Mouse (Mus musculus) cerebellum, adult 18-20 months (tissue): ENCODE data around the gene Fam216b.

Source experiments
- DNase-seq, 2 experiments: peaks; one replicate each; pipeline ENCODE4 v3.0.0; 2021

Gene Fam216b

DNA sequence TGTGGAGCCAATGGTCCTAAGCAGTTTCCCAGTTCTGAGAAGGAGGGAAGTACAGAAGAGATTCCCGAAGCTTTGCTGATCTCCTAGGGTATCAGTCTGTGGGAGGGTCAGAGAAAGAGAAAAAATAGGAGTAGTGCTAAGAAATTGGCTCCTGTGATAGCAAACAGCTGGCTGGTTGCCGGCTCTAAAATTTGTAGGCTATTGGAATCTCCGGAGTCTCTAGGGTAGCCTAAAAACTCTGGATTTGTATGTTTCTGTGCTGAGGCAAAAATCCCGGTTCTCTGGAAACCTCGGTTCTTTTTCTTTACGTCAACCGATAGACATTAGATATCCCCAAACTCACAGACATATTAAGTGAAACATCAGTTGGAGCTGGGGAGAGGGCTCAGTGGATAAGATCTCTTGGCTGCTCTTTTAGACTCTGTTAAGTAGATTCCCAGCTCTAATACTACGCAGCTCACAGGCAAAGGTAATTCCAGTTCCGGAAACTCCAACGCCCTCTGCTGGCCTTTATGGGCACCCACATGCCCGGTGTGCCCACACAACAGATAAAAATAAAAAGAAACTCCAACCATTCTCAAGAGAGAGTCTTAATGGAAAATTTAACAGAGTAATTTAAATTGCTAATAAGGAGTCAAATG, 46.8 kb downstream of the Fam216b start:
- DNase-seq: no peak

DNA sequence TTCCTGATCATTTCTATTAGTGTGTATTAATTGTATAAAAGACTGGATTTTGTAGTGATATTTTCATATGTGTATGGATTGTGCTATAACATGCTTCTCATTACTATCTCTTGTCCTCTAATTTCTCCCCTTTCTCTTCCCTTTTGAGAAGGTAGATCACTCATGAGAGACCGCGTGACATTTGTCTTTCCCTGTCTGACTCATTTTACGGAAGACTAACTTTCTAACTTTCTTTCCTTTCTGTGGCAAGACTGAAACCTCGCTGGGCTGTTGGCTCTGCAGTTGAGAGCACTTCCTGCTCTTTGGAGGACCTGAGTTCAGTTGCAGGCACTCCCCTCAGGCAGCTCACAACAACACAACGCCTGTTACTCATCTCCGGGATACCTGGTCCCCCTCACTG, 48.2 kb downstream of the Fam216b start:
- no peak for DNase-seq

DNA sequence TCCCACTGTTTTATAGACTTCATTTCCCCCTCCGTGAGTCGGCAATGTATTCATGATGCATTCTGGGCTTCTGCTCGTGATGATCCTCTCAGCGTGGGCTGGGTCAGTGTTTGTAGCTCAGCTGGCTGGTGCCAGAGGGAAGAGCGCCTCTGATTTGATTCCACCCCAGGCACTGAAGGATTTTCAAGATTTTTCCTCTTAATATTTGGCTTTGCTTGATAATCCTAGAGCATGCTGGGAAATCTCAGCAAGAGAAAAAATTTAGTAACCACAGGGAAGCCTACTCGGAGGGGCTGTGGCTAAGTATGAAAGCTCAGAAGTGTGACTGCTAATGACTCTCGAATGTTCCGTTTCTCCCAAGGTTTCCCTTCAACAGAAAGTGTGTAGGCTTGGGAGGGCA, 49.9 kb downstream of the Fam216b start:
- DNase-seq: peak in 1 of 2 experiments; percentile 9
